Mouse (Mus musculus) forebrain, postnatal 0 days (tissue): ENCODE results near the gene Ly6g6c. TPM values are rescaled to one million over a fixed set of nuclear protein-coding genes. Genes with fewer than 3 reads are reported as not detected.

Source experiments
- ATAC-seq: fragments of 200-750 bp; cut with Nextera tagmentation; 2 replicates; pipeline ENCODE4 v1.8.0; 2017; ENCODE audit warnings: mild to moderate bottlenecking, moderate library complexity
- DNase-seq: peaks from one replicate; pipeline ENCODE4 v3.0.0-alpha.2; 2015
- H3K27ac ChIP-seq: fragments of 300-500 bp; sonication (generic); 2 replicates; pipeline ENCODE4 v1.5.1; 2014; ENCODE audit warnings: low read depth, mild to moderate bottlenecking, antibody characterized with exemption, low read length, moderate library complexity, mixed read lengths
- H3K27me3 ChIP-seq: fragments of 300-500 bp; sonication (generic); 2 replicates; pipeline ENCODE4 v1.6.1; 2014; ENCODE audit warnings: mild to moderate bottlenecking, low read length, mixed read lengths; ENCODE audit not compliant: insufficient read depth
- H3K36me3 ChIP-seq: fragments of 300-500 bp; sonication (generic); 2 replicates; pipeline ENCODE4 v1.6.1; 2014; ENCODE audit warnings: mild to moderate bottlenecking, moderate library complexity; ENCODE audit not compliant: insufficient read depth
- H3K4me1 ChIP-seq: fragments of 300-500 bp; sonication (generic); 2 replicates; pipeline ENCODE4 v1.6.1; 2014; ENCODE audit warnings: antibody characterized with exemption; ENCODE audit not compliant: insufficient read depth
- H3K4me2 ChIP-seq: fragments of 300-500 bp; sonication (generic); 2 replicates; pipeline ENCODE4 v1.6.1; 2014; ENCODE audit warnings: low read depth, mild to moderate bottlenecking, moderate library complexity
- H3K4me3 ChIP-seq: fragments of 300-500 bp; sonication (generic); 2 replicates; pipeline ENCODE4 v1.5.1; 2014; ENCODE audit warnings: low read depth, low read length, mixed read lengths
- H3K9ac ChIP-seq: fragments of 300-500 bp; sonication (generic); 2 replicates; pipeline ENCODE4 v1.6.1; 2014; ENCODE audit warnings: mild to moderate bottlenecking
- H3K9me3 ChIP-seq: fragments of 300-500 bp; sonication (generic); 2 replicates; pipeline ENCODE4 v1.6.1; 2016; ENCODE audit warnings: low read length
- CTCF ChIP-seq: sonication (generic); IDR thresholded peaks from 2 replicates; pipeline ENCODE4 v1.5.1; 2016; ENCODE audit warnings: antibody characterized with exemption, control low read depth, low read depth
- WGBS: fragments of 180-500 bp; shearing (Covaris S2); extraction: QIAGEN DNeasy Blood & Tissue Kit; methylation state at CpG from one replicate; pipeline ENCODE4 v1.1.7; 2014; 5-methylcytosine and 5-hydroxymethylcytosine counted together
- polyA plus RNA-seq: library from polyadenylated mRNA; unstranded; fragments of >200 nt; fragmentation: Nextera tagmentation; extraction: Ambion mirVana; gene quantifications from 2 replicates; pipeline ENCODE4 v1.2.1, GENCODE M21; 2015
- total RNA-seq: library from RNA; depleted of rRNA; stranded (reverse); fragments of >200 nt; gene quantifications from 2 replicates; pipeline ENCODE4 v1.2.3, GENCODE M21; 2014

The Ly6g6c gene
- total and polyA plus RNA-seq, 2 experiments from 2014 or later: not detected

DNA sequence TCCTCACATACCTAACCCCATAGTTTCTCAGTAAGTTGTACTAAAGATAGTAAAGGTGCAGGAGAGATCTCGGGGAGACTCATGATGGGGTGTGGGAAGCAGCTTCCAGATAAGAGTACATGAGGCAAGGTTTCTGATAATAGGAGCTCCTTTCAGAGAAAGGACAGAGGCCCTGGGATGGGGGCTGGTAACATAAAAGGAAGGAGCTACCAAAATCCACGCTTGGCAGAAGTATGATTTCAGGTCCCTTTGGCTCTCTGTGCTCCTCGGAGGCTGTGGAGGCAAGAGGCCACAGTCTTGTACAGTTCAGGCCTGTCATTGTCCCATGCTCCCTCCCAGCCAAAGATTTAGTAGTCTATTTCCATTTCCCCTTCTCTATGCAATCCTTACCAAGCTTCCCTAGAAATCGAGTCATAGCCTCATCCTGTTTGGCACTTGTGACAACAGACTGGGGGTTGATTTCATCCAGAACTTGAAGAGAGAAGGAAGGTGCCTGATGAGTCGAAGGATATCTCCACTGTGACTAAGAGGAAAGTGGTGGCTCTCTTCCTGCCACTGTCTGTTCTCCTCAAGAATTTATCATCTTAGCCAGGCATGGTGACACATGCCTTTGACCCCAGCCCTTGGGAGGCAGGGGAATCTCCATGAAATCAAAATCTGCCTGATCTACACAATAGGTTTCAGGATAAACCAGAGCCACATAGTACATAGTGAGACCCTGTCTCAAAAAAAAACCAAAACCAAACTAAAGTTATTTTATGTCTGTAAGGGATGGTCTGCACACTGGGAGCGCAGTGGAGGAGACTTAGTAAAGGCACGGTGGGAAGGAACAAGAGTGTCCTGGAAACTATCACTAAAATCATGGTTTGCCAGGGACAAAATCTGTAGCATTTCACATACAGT is 20.0 kb upstream of the Ly6g6c start:
- 89% methylated on average over 7 of the region's 7 CpGs for WGBS
- Histone ChIP-seq H3K4me3 (no peak overlapping the region), H3K9ac (no peak overlapping the region), H3K4me1 (peaks cover 5% of the 10 kb centered on the region; the same call in 1 of the 2 replicates), H3K9me3 (no peaks in the 10 kb centered on the region), H3K4me2 (peak overlapping the region; percentile 99; the same call in 1 of the 2 replicates), H3K27me3 (no peaks in the 10 kb centered on the region), H3K27ac (no peak overlapping the region), H3K36me3 (no peaks in the 10 kb centered on the region)
- DNase-seq (no peak), ATAC-seq (no peak)
- no peak for TF ChIP-seq CTCF

DNA sequence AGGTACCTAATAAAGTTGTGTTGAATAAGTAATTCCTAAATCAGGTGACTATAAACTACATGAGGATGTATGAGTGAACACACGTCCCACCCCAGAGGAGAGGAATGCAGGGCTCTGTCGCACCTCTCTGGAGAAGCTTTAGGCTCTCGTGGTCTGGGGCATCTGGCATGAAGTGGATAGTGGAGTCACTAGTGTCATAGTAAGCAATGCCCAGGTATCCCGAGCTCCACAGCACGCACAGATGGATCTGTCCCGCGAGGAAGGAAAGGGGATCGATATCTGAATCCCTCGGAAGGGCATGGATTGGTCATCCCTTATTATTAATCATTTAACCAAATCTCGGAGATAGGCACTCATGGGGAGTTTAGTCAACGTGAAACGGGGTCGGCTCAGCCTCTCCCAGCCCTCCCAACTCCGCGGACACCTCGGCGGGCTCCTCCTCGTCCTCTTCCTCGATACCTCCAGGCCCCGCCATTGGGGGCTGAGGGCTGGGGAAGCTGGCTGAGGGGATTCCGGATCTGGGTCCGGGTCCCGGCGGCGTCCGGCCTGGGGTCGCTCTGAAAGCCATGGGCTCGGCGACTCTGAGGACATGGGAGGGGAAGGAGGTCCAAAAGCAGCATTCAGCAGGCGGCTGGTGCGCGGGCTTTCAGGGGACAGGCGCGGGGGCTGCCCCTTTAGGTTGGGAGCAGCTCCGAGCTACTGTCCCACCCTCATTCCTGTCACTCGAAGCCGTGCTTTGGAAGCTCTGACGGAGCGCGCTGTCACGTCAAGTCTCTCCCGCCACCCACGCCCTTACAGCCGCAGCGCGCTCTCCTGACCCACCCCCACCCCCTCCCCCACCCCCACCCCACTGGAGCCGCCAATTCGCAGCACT is 19.1 kb upstream of the Ly6g6c start:
- H3K4me1 ChIP-seq: peaks cover 5% of the 10 kb centered on the region; the same call in 1 of the 2 replicates
- DNase-seq (no peak), ATAC-seq (peak; percentile 80)
- no peaks in the 10 kb centered on the region for H3K27me3 ChIP-seq
- H3K4me2 ChIP-seq: peak overlapping the region; percentile 99
- H3K36me3 ChIP-seq: no peaks in the 10 kb centered on the region
- whole genome bisulfite sequencing: 7% methylated on average over 44 of the region's 48 CpGs
- H3K9me3 ChIP-seq: no peaks in the 10 kb centered on the region
- H3K9ac ChIP-seq: peak overlapping the region; percentile 68
- H3K27ac ChIP-seq: peak overlapping the region; percentile 72
- peak overlapping the region; percentile 44 for H3K4me3 ChIP-seq
- TF ChIP-seq CTCF: no peak

DNA sequence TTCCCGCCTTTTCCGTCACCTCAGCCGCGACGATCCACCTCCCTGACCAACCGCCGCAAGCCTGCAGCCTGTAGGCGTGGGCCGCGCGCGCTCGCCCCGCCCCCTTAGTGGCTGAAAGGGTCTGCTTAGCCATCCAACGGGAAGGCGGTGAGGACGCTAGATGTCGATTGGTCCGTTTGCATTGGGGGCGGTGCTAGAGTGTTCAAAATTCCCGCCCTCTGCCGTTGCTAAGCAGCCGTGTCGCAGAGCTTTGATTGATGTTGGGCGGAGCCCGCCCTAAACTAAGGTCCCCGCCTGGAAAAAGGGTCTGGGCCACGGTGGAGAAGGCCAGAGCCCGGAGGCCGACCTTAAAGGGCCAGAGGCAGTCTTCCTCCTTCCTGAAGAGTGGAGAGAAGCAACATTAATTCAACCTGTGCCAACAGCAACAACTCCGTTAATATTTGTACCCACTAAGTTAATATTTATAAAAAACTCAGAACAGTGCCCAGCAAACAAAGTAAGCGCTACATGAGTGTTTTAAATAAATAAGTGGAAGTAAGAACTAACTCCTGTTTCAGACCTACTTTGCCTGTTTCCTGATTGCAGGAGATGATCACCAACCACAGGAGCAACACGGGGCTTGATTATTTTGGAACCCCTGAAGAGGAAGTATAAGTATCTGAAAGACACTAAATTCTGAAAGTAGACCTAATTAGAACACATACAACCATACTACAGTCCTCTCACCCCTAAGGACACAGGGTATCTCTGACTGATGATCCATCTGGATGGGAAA is 18.3 kb upstream of the Ly6g6c start, which contains the start of gene Msh5:
Msh5 (minus strand) TSS at position 65 of the 775 bp plus-strand sequence.
- Histone ChIP-seq H3K4me3 (peak within 1 kb of the TSS; percentile 44), H3K27me3 (no peaks in the 10 kb centered on the region), H3K27ac (peak within 1 kb of the TSS; percentile 72), H3K9me3 (no peaks in the 10 kb centered on the region), H3K4me1 (peaks cover 9% of the 10 kb centered on the region; the same call in 1 of the 2 replicates), H3K4me2 (peak within 1 kb of the TSS; percentile 99), H3K36me3 (no peaks in the 10 kb centered on the region), H3K9ac (peak within 1 kb of the TSS; percentile 68)
- peak; percentile 99 for ATAC-seq
- DNase-seq: peak; percentile 96
- TF ChIP-seq CTCF: no peak
- WGBS: 4% methylated on average over 33 of the region's 33 CpGs

DNA sequence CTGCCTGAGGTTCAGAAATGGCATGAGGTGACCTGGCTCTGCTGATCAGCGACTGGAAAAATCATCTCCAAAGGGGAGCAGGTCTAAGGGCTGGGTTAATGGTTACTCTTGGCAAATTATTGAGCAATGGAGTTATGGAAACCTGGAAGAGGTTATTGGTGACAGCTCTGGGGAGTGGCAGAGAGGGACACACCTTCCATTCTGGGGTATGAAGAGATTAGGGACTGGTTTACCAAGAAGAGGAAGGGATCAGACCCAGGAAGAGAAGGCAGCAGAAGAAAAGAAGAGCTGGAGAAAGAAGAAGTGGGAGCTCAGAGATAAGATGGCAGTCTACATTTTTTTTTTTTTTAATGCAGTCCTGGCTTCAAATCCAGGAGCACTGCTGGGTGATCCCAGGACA is 17.5 kb upstream of the Ly6g6c start:
- Histone ChIP-seq H3K9ac (no peak overlapping the region), H3K4me2 (no peak overlapping the region), H3K27me3 (no peaks in the 10 kb centered on the region), H3K4me1 (peaks cover 12% of the 10 kb centered on the region; the same call in 1 of the 2 replicates), H3K4me3 (no peak overlapping the region), H3K9me3 (no peaks in the 10 kb centered on the region), H3K36me3 (no peaks in the 10 kb centered on the region), H3K27ac (no peak overlapping the region)
- no peak for TF ChIP-seq CTCF
- 63% methylated on average over 1 of the region's 1 CpGs for WGBS
- ATAC-seq: no peak
- DNase-seq: no peak

DNA sequence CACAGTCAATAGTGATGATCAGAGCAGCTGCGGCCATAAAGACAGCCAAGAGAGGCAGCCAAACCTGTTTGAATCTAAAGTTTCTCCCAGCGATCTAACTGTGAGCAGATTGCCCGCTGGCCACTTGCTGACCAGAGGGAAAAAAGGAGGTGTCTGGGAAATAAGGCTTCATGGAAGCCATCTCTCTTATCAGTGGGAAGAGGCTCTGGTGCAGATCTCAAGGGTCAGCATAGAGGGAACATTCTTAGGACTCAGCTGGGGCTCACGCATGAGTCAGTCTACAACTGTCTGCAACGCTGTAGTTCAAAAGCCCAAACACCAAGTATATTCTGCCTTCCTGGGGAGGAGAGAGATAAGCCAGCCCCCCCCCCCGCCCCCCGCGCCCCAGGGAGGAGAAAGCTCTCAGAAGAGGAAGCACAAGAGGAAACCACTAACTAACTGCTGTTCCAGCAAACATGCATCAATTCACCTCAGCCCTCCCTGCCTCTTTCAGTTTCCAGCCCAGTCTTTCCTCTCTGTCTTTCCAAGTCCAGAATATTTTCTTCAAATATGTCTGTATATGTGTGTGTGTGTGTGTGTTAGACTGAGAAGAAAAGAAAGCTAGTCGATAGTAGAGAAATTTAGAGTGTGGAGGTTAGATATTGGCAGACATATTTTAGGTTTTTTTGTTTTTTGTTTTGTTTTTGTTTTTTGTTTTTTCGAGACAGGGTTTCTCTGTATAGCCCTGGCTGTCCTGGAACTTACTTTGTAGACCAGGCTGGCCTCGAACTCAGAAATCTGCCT is 16.8 kb upstream of the Ly6g6c start:
- ATAC-seq: no peak
- no peak overlapping the region for H3K27ac ChIP-seq
- 48% methylated on average over 11 of the region's 11 CpGs for WGBS

More for the DNA sequence above, 16.8 kb upstream of the Ly6g6c start:
- H3K36me3 ChIP-seq: no peaks in the 10 kb centered on the region
- H3K9ac ChIP-seq: no peak overlapping the region
- no peaks in the 10 kb centered on the region for H3K9me3 ChIP-seq
- H3K4me1 ChIP-seq: peaks cover 12% of the 10 kb centered on the region; the same call in 1 of the 2 replicates
- no peak overlapping the region for H3K4me2 ChIP-seq
- TF ChIP-seq CTCF: no peak
- no peak overlapping the region for H3K4me3 ChIP-seq
- DNase-seq: no peak
- no peaks in the 10 kb centered on the region for H3K27me3 ChIP-seq
